Mouse (Mus musculus) neural tube, embryonic 14.5 days (tissue): ENCODE data around the gene Cdyl. TPM values are rescaled to one million over a fixed set of nuclear protein-coding genes. Genes with fewer than 3 reads are reported as not detected.

Experiments used
- ATAC-seq: fragments of 200-750 bp; cut with Nextera tagmentation; 2 replicates; pipeline ENCODE4 v1.8.0; 2017; ENCODE audit warnings: low read depth, mild to moderate bottlenecking, moderate TSS enrichment, moderate library complexity
- H3K27ac ChIP-seq: fragments of 300-500 bp; sonication (generic); 2 replicates; pipeline ENCODE4 v1.5.1; 2014; ENCODE audit warnings: low read depth, mild to moderate bottlenecking, control low read depth, low read length, moderate library complexity, mixed read lengths
- H3K27me3 ChIP-seq: fragments of 300-500 bp; sonication (generic); 2 replicates; pipeline ENCODE4 v1.6.1; 2014; ENCODE audit warnings: low read length; ENCODE audit not compliant: control insufficient read depth, insufficient read depth
- H3K36me3 ChIP-seq: fragments of 300-500 bp; sonication (generic); 2 replicates; pipeline ENCODE4 v1.6.1; 2014; ENCODE audit warnings: low read length, mixed read lengths; ENCODE audit not compliant: control insufficient read depth, insufficient read depth
- H3K4me1 ChIP-seq: fragments of 300-500 bp; sonication (generic); 2 replicates; pipeline ENCODE4 v1.6.1; 2014; ENCODE audit warnings: low read length; ENCODE audit not compliant: control insufficient read depth, insufficient read depth
- H3K4me2 ChIP-seq: fragments of 300-500 bp; sonication (generic); 2 replicates; pipeline ENCODE4 v1.6.1; 2014; ENCODE audit warnings: mild to moderate bottlenecking, low read depth, low read length, control low read depth
- H3K4me3 ChIP-seq: fragments of 300-500 bp; sonication (generic); 2 replicates; pipeline ENCODE4 v1.5.1; 2014; ENCODE audit warnings: low read depth, low read length, control low read depth, mixed read lengths
- H3K9ac ChIP-seq: fragments of 300-500 bp; sonication (generic); replicated peaks from 2 replicates; pipeline ENCODE4 v1.6.1; 2014; ENCODE audit warnings: low read depth, mild to moderate bottlenecking, control low read depth, low read length, mixed read lengths
- H3K9me3 ChIP-seq: fragments of 300-500 bp; sonication (generic); 2 replicates; pipeline ENCODE4 v1.6.1; 2016; ENCODE audit warnings: low read length; ENCODE audit not compliant: control insufficient read depth
- WGBS: fragments of 180-500 bp; shearing (Covaris S2); extraction: QIAGEN DNeasy Blood & Tissue Kit; methylation state at CpG from one replicate; pipeline ENCODE4 v1.1.7; 2014; 5-methylcytosine and 5-hydroxymethylcytosine counted together
- polyA plus RNA-seq: library from polyadenylated mRNA; unstranded; fragments of >200 nt; fragmentation: Nextera tagmentation; extraction: Ambion mirVana; gene quantifications from 2 replicates; pipeline ENCODE4 v1.2.1, GENCODE M21; 2014

The Cdyl gene
- polyA plus RNA-seq, 1 experiment from 2014 or later, result 5.7 TPM

- Histone ChIP-seq H3K9ac (no peak overlapping the region), H3K4me3 (no peak overlapping the region), H3K4me1 (no peaks in the 10 kb centered on the region), H3K27me3 (no peaks in the 10 kb centered on the region), H3K27ac (no peak overlapping the region), H3K9me3 (no peaks in the 10 kb centered on the region), H3K4me2 (no peak overlapping the region), H3K36me3 (no peaks in the 10 kb centered on the region)
- WGBS, result 69% methylated on average over 2 of the region's 2 CpGs
- no peak for ATAC-seq
Measured at GRCm38 (mm10) chr13:35795887-35796286, 136.3 kb downstream of the Cdyl start.

- Histone ChIP-seq H3K4me2 (no peak overlapping the region), H3K9ac (no peak overlapping the region), H3K27ac (no peak overlapping the region), H3K4me3 (no peak overlapping the region), H3K36me3 (no peaks in the 10 kb centered on the region), H3K9me3 (no peaks in the 10 kb centered on the region), H3K27me3 (no peaks in the 10 kb centered on the region), H3K4me1 (no peaks in the 10 kb centered on the region)
- ATAC-seq, result no peak
- WGBS, result 79% methylated on average over 4 of the region's 4 CpGs
Measured at GRCm38 (mm10) chr13:35796352-35796751, 136.7 kb downstream of the Cdyl start.

- 91% methylated on average over 13 of the region's 13 CpGs for WGBS
- no peaks in the 10 kb centered on the region for H3K36me3 ChIP-seq
- no peak for ATAC-seq
- H3K4me3 ChIP-seq, result no peak overlapping the region
- no peak overlapping the region for H3K27ac ChIP-seq
- no peaks in the 10 kb centered on the region for H3K4me1 ChIP-seq
- H3K9ac ChIP-seq, result no peak overlapping the region
- H3K4me2 ChIP-seq, result no peak overlapping the region
- H3K9me3 ChIP-seq, result no peaks in the 10 kb centered on the region
- no peaks in the 10 kb centered on the region for H3K27me3 ChIP-seq
Measured at GRCm38 (mm10) chr13:35797811-35798522, 138.3 kb downstream of the Cdyl start.

GRCm38 (mm10) chr13:35798645-35799044 lies 139.0 kb downstream of the Cdyl start:
- Histone ChIP-seq H3K4me2 (no peak overlapping the region), H3K9me3 (no peaks in the 10 kb centered on the region), H3K4me1 (no peaks in the 10 kb centered on the region), H3K9ac (no peak overlapping the region), H3K27me3 (no peaks in the 10 kb centered on the region), H3K36me3 (no peaks in the 10 kb centered on the region), H3K27ac (no peak overlapping the region), H3K4me3 (no peak overlapping the region)
- no peak for ATAC-seq
- 81% methylated on average over 9 of the region's 9 CpGs for WGBS

- no peak overlapping the region for H3K4me3 ChIP-seq
- H3K27ac ChIP-seq, result no peak overlapping the region
- no peaks in the 10 kb centered on the region for H3K4me1 ChIP-seq
- no peaks in the 10 kb centered on the region for H3K36me3 ChIP-seq
- WGBS, result 92% methylated on average over 7 of the region's 7 CpGs
- H3K4me2 ChIP-seq, result no peak overlapping the region
- no peak overlapping the region for H3K9ac ChIP-seq
- H3K27me3 ChIP-seq, result no peaks in the 10 kb centered on the region
- no peak for ATAC-seq
- H3K9me3 ChIP-seq, result no peaks in the 10 kb centered on the region
Measured at GRCm38 (mm10) chr13:35800270-35800669, 140.6 kb downstream of the Cdyl start.

- 71% methylated on average over 3 of the region's 3 CpGs for WGBS
- no peaks in the 10 kb centered on the region for H3K27me3 ChIP-seq
- ATAC-seq, result no peak
- no peaks in the 10 kb centered on the region for H3K4me1 ChIP-seq
- H3K4me3 ChIP-seq, result no peak overlapping the region
- H3K36me3 ChIP-seq, result no peaks in the 10 kb centered on the region
- H3K9ac ChIP-seq, result no peak overlapping the region
- no peak overlapping the region for H3K4me2 ChIP-seq
- H3K27ac ChIP-seq, result no peak overlapping the region
- H3K9me3 ChIP-seq, result no peaks in the 10 kb centered on the region
Measured at GRCm38 (mm10) chr13:35805727-35806126, 146.1 kb downstream of the Cdyl start.

- no peaks in the 10 kb centered on the region for H3K36me3 ChIP-seq
- no peak overlapping the region for H3K4me2 ChIP-seq
- no peak overlapping the region for H3K4me3 ChIP-seq
- 85% methylated on average over 7 of the region's 7 CpGs for WGBS
- H3K9me3 ChIP-seq, result no peaks in the 10 kb centered on the region
- H3K9ac ChIP-seq, result no peak overlapping the region
- ATAC-seq, result no peak
- H3K27ac ChIP-seq, result no peak overlapping the region
- H3K27me3 ChIP-seq, result no peaks in the 10 kb centered on the region
- H3K4me1 ChIP-seq, result peaks cover 1% of the 10 kb centered on the region; the same call in 1 of the 2 replicates
Measured at GRCm38 (mm10) chr13:35806165-35806564, 146.5 kb downstream of the Cdyl start.

- H3K27me3 ChIP-seq, result no peaks in the 10 kb centered on the region
- no peak for ATAC-seq
- no peak overlapping the region for H3K4me2 ChIP-seq
- no peak overlapping the region for H3K27ac ChIP-seq
- no peaks in the 10 kb centered on the region for H3K9me3 ChIP-seq
- no peak overlapping the region for H3K9ac ChIP-seq
- H3K36me3 ChIP-seq, result no peaks in the 10 kb centered on the region
- H3K4me3 ChIP-seq, result no peak overlapping the region
- peaks cover 4% of the 10 kb centered on the region; the same call in 1 of the 2 replicates for H3K4me1 ChIP-seq
- 92% methylated on average over 7 of the region's 7 CpGs for WGBS
Measured at GRCm38 (mm10) chr13:35807016-35807415, 147.4 kb downstream of the Cdyl start.

- H3K36me3 ChIP-seq, result no peaks in the 10 kb centered on the region
- H3K9me3 ChIP-seq, result no peaks in the 10 kb centered on the region
- no peaks in the 10 kb centered on the region for H3K27me3 ChIP-seq
- H3K4me1 ChIP-seq, result peaks cover 4% of the 10 kb centered on the region; the same call in 1 of the 2 replicates
- no peak overlapping the region for H3K27ac ChIP-seq
- H3K4me3 ChIP-seq, result no peak overlapping the region
- 96% methylated on average over 4 of the region's 4 CpGs for WGBS
- no peak for ATAC-seq
- no peak overlapping the region for H3K9ac ChIP-seq
- no peak overlapping the region for H3K4me2 ChIP-seq
Measured at GRCm38 (mm10) chr13:35807525-35807924, 147.9 kb downstream of the Cdyl start.
